Mouse (Mus musculus): Measurements from ENCODE around the gene Insl5. TPM values are rescaled to one million over a fixed set of nuclear protein-coding genes. Genes with fewer than 3 reads are reported as not detected.

Gene Insl5
- polyA plus RNA-seq, 1 experiment from 2014 or later = 0.69 TPM

DNA sequence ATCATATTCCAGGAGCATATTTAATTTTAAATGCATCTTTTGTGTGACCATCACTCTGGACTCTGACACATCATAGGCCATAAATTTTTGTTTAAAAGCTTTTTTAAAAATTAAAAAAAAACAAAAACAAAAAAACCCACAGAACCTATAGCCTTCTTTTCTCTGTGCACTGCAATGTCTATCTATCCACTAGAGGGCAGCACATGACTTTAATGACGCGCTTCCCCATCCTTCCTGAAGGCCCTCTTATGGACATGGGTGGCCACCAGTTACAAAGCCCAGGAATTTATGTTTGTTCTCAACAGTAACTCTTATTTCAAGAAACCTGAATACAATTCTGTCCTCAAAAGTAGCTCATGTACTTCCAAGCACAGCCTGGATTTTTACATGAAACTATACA, 39.7 kb downstream of the Insl5 start:
- Histone ChIP-seq H3K9ac (ENCODE audit: low read depth, low read length) (no peak overlapping the region), H3K27me3 (replicated peaks; ENCODE audit: control insufficient read depth, insufficient read depth, low read length) (no peaks in the 10 kb centered on the region), H3K4me1 (ENCODE audit: control insufficient read depth, insufficient read depth, low read depth, low read length) (no peaks in the 10 kb centered on the region), H3K27ac (ENCODE audit: low read depth, low read length) (no peak overlapping the region), H3K9me3 (ENCODE audit: control insufficient read depth, low read length) (no peaks in the 10 kb centered on the region), H3K4me3 (ENCODE audit: low read length) (no peak overlapping the region), H3K36me3 (ENCODE audit: control insufficient read depth, insufficient read depth, low read length) (no peaks in the 10 kb centered on the region), H3K4me2 (ENCODE audit: low read length) (no peak overlapping the region)
- ATAC-seq = peak; percentile 82
- WGBS = 2% methylated on average over 2 of the region's 2 CpGs

DNA sequence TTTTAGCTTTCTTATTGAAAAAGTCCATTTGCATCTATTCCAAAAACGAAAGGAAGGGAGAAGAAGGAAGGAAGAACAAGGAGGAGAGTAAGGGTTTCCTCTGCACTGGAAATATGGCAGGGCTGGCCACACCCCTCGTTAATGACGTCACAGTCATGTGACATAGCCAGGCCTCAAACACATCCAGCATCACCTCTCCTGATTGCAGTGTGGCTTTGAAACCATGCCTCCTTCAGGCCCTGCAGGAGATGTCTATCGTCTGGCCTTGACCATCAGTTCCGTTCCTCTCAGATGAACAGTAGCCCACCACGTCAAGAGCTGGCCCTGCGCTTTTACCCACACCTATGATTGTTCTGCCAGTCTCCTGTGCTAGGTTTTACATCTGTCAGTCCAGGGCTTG, 40.5 kb downstream of the Insl5 start:
- H3K4me3 ChIP-seq (ENCODE audit: low read length) = no peak overlapping the region
- H3K27me3 ChIP-seq (replicated peaks; ENCODE audit: control insufficient read depth, insufficient read depth, low read length) = no peaks in the 10 kb centered on the region
- H3K27ac ChIP-seq (ENCODE audit: low read depth, low read length) = no peak overlapping the region
- no peak for ATAC-seq
- no peaks in the 10 kb centered on the region for H3K36me3 ChIP-seq (ENCODE audit: control insufficient read depth, insufficient read depth, low read length)
- H3K4me2 ChIP-seq (ENCODE audit: low read length) = no peak overlapping the region
- 76% methylated on average over 7 of the region's 7 CpGs for WGBS
- H3K9ac ChIP-seq (ENCODE audit: low read depth, low read length) = no peak overlapping the region
- no peaks in the 10 kb centered on the region for H3K4me1 ChIP-seq (ENCODE audit: control insufficient read depth, insufficient read depth, low read depth, low read length)
- H3K9me3 ChIP-seq (ENCODE audit: control insufficient read depth, low read length) = no peaks in the 10 kb centered on the region

DNA sequence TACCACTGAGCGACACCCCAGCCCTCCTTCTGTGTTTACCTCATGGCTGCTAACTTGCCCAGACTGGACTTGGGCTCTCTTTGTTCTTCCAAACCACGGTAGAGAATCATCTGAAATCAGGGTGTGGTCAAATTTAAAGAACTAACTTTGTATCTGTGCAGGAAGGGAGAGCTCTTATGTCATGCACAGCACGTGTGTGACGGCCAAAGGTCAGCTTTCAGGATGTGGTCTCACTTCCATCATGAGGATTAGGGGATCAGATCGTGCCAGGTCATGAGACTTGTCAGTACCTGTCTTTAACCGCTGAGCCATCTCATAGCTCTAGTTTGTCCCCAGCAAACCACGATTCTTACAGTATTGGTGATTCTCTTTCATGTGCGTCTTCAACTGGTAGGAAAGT, 44.9 kb downstream of the Insl5 start:
- Histone ChIP-seq H3K9ac (ENCODE audit: low read depth, low read length) (no peak overlapping the region), H3K27ac (ENCODE audit: low read depth, low read length) (no peak overlapping the region), H3K4me3 (ENCODE audit: low read length) (no peak overlapping the region), H3K27me3 (replicated peaks; ENCODE audit: control insufficient read depth, insufficient read depth, low read length) (no peaks in the 10 kb centered on the region), H3K4me2 (ENCODE audit: low read length) (no peak overlapping the region), H3K9me3 (ENCODE audit: control insufficient read depth, low read length) (no peaks in the 10 kb centered on the region), H3K36me3 (ENCODE audit: control insufficient read depth, insufficient read depth, low read length) (no peaks in the 10 kb centered on the region), H3K4me1 (ENCODE audit: control insufficient read depth, insufficient read depth, low read depth, low read length) (peaks cover 8% of the 10 kb centered on the region)
- ATAC-seq = no peak
- WGBS = 86% methylated on average over 8 of the region's 8 CpGs

DNA sequence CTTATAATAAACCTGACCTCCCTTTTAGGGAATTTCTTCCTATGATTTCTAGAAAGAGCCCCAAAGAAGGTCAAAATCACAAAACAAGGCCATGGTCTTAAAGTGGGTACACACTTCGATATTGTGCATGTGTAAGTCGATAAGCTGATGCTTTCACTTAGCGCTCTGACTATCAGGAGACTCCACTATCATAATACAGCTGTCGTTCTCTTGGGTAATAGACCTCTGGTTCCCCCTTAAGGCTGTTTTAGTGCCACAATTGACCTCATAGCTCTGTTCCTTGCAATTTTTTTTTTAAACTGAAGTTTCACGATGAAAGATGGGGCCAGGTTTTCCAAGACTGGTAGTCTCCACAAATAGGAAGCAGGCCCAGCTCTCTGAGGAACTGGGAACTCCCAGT, 47.3 kb downstream of the Insl5 start:
- Histone ChIP-seq H3K9ac (ENCODE audit: low read depth, low read length) (no peak overlapping the region), H3K4me3 (ENCODE audit: low read length) (no peak overlapping the region), H3K9me3 (ENCODE audit: control insufficient read depth, low read length) (no peaks in the 10 kb centered on the region), H3K36me3 (ENCODE audit: control insufficient read depth, insufficient read depth, low read length) (no peaks in the 10 kb centered on the region), H3K4me2 (ENCODE audit: low read length) (peak overlapping the region; percentile 70), H3K4me1 (ENCODE audit: control insufficient read depth, insufficient read depth, low read depth, low read length) (peaks cover 8% of the 10 kb centered on the region), H3K27ac (ENCODE audit: low read depth, low read length) (no peak overlapping the region), H3K27me3 (replicated peaks; ENCODE audit: control insufficient read depth, insufficient read depth, low read length) (no peaks in the 10 kb centered on the region)
- no peak for ATAC-seq
- WGBS = 68% methylated on average over 5 of the region's 5 CpGs

DNA sequence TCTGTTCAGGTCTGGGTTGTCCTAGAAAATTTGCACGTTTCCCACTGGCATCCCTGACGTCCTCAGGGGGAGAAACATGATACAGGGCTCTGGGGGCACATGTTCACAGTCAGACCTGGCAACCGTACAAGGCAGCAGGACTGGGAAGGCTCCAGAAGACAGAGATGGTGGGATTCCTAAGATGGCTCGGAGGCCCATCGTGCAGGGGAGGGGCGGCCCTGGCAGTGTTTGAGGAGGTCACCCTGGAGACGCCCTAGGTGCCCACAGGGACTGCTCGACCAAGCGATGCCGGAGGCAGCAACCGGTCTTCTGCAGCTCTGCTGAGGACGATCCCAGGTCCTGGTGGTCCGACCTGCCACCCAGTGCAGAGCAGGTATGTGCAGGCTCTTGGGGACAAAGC, 48.2 kb downstream of the Insl5 start, which contains the start of gene Tctex1d1:
Tctex1d1 (plus strand) TSS at position 167 of the 400 bp plus-strand sequence.
- Histone ChIP-seq H3K9me3 (ENCODE audit: control insufficient read depth, low read length) (no peaks in the 10 kb centered on the region), H3K4me2 (ENCODE audit: low read length) (peak within 1 kb of the TSS; percentile 70), H3K4me1 (ENCODE audit: control insufficient read depth, insufficient read depth, low read depth, low read length) (peaks cover 8% of the 10 kb centered on the region), H3K4me3 (ENCODE audit: low read length) (peak within 1 kb of the TSS; percentile 36), H3K27me3 (replicated peaks; ENCODE audit: control insufficient read depth, insufficient read depth, low read length) (no peaks in the 10 kb centered on the region), H3K9ac (ENCODE audit: low read depth, low read length) (peak within 1 kb of the TSS; percentile 41), H3K27ac (ENCODE audit: low read depth, low read length) (no peak within 1 kb of the TSS), H3K36me3 (ENCODE audit: control insufficient read depth, insufficient read depth, low read length) (no peaks in the 10 kb centered on the region)
- ATAC-seq = peak; percentile 77
- WGBS = 2% methylated on average over 13 of the region's 13 CpGs

DNA sequence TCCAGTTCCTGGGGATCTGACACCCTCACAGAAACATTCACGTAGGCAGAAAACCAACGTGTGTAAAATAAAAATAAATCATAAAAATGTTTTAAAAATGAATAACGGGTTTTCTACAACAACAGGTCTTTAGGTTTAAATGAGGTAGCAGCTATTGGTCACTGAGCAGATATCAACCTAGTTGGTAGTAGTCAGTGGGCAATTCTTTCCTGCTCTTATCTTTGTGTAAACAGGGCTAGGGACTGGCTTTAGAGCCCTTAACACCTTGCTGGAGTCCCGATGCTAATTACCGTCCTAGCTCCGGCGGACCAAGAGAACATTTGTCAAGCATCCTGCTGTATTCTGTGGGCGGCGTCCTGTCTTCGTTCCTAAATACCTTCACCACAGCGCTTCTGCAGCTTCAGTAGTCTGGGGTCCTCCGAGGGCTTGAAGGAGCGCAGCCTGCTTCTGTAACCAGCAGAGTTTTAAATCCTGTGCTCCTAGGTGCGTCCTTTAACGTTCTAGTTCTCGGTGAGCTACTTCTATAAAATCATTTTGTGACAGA, 48.8 kb downstream of the Insl5 start:
- H3K4me3 ChIP-seq (ENCODE audit: low read length) = peak overlapping the region; percentile 36; the same call in 1 of the 2 replicates
- H3K27me3 ChIP-seq (replicated peaks; ENCODE audit: control insufficient read depth, insufficient read depth, low read length) = no peaks in the 10 kb centered on the region
- no peaks in the 10 kb centered on the region for H3K9me3 ChIP-seq (ENCODE audit: control insufficient read depth, low read length)
- ATAC-seq = peak; percentile 53; the same call in 1 of the 2 replicates
- peak overlapping the region; percentile 70 for H3K4me2 ChIP-seq (ENCODE audit: low read length)
- no peak overlapping the region for H3K27ac ChIP-seq (ENCODE audit: low read depth, low read length)
- 11% methylated on average over 16 of the region's 16 CpGs for WGBS
- peaks cover 8% of the 10 kb centered on the region for H3K4me1 ChIP-seq (ENCODE audit: control insufficient read depth, insufficient read depth, low read depth, low read length)
- no peaks in the 10 kb centered on the region for H3K36me3 ChIP-seq (ENCODE audit: control insufficient read depth, insufficient read depth, low read length)
- H3K9ac ChIP-seq (ENCODE audit: low read depth, low read length) = peak overlapping the region; percentile 12; the same call in 1 of the 2 replicates

DNA sequence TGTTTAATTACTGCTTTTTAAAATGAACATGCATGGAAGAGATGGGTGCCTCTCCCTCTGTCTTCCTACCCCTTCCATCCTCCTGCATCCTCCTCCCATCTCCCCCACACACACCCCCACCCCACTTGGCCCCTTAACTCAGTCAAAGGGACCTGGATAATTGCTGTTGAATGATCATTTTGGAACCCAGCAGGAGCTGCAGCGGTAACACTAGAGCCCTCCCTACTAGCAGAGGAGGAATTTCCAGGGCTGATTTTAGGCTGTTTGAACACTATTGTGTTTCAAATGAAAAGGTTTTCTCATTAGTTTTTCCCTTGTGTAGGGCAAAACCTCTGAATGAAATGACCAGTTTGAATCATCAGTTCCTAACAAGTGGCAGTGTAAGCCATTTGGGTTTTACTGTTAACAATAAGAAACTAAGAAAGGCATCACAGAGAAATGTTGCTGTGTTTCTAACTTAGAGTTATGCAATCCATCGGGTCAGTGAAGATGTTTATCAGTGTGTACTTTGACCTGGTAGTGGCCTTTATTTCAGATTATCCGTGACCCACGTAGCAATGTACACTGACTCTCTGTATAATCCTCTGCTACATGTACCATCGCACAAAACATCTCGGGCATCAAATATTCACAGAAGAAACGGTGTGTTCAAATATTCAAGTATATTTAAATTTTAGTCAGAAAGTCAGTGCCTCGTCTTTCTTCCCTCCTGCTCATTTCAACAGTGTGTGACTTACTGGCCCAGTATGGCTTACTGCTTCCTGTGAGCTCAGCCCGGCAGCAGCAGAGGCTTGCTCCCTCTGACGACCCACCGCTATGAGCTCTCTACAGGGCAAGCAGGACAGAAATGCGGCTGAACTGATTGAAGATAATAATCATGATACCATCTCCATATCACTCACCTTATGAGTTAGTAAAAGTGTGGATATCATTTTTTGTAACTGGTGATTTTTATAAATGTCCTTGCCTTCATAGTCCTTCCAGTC, 50.1 kb downstream of the Insl5 start:
- no peak overlapping the region for H3K4me3 ChIP-seq (ENCODE audit: low read length)
- H3K9me3 ChIP-seq (ENCODE audit: control insufficient read depth, low read length) = no peaks in the 10 kb centered on the region
- no peaks in the 10 kb centered on the region for H3K27me3 ChIP-seq (replicated peaks; ENCODE audit: control insufficient read depth, insufficient read depth, low read length)
- WGBS = 19% methylated on average over 12 of the region's 12 CpGs
- ATAC-seq = no peak
- H3K36me3 ChIP-seq (ENCODE audit: control insufficient read depth, insufficient read depth, low read length) = no peaks in the 10 kb centered on the region
- peaks cover 8% of the 10 kb centered on the region for H3K4me1 ChIP-seq (ENCODE audit: control insufficient read depth, insufficient read depth, low read depth, low read length)
- H3K27ac ChIP-seq (ENCODE audit: low read depth, low read length) = no peak overlapping the region
- no peak overlapping the region for H3K4me2 ChIP-seq (ENCODE audit: low read length)
- no peak overlapping the region for H3K9ac ChIP-seq (ENCODE audit: low read depth, low read length)

DNA sequence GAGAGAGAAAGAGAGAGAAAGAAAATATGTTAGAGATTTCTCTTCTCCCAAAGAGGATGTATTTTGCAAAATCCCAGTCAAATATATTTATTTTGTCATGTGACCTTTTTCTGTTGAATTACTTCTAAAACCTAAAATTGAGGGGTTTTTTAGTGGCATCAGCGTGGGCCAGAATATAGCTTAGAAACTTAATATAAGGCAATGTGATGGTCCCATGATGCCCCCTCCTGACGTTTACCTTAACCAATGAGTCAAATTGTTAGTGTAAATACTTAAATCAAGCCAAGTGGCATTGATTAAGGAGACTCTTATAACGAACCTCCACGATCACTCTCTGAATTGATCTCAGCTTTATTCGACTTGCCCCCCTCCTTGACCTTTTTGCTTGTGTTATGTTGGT, 52.5 kb downstream of the Insl5 start:
- H3K9me3 ChIP-seq (ENCODE audit: control insufficient read depth, low read length) = no peaks in the 10 kb centered on the region
- H3K4me1 ChIP-seq (ENCODE audit: control insufficient read depth, insufficient read depth, low read depth, low read length) = peaks cover 8% of the 10 kb centered on the region
- H3K4me3 ChIP-seq (ENCODE audit: low read length) = no peak overlapping the region
- no peak for ATAC-seq
- WGBS = 71% methylated on average over 5 of the region's 5 CpGs
- no peak overlapping the region for H3K4me2 ChIP-seq (ENCODE audit: low read length)
- H3K9ac ChIP-seq (ENCODE audit: low read depth, low read length) = no peak overlapping the region
- H3K27me3 ChIP-seq (replicated peaks; ENCODE audit: control insufficient read depth, insufficient read depth, low read length) = no peaks in the 10 kb centered on the region
- no peak overlapping the region for H3K27ac ChIP-seq (ENCODE audit: low read depth, low read length)
- H3K36me3 ChIP-seq (ENCODE audit: control insufficient read depth, insufficient read depth, low read length) = no peaks in the 10 kb centered on the region

DNA sequence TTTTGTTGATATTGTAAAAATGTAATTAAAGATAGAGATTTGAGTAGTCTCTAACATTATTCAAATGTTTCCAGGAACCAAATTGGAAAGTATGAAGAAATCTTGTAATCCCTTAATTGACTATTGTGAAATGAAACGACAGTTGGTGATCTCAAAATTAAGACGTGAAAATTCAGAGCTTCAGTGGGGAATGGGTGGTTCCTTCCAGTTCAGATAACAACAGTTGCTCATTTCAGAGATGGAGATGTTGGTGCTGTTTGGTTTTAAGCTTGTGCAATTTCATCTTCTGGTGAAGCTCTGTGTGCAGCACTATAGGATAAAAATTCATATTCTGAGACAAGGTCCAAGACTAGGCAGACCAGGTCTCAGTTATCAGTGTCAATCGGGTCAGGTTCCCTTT, 54.6 kb downstream of the Insl5 start:
- Histone ChIP-seq H3K9me3 (ENCODE audit: control insufficient read depth, low read length) (no peaks in the 10 kb centered on the region), H3K4me3 (ENCODE audit: low read length) (no peak overlapping the region), H3K27me3 (replicated peaks; ENCODE audit: control insufficient read depth, insufficient read depth, low read length) (no peaks in the 10 kb centered on the region), H3K4me2 (ENCODE audit: low read length) (no peak overlapping the region), H3K9ac (ENCODE audit: low read depth, low read length) (no peak overlapping the region), H3K36me3 (ENCODE audit: control insufficient read depth, insufficient read depth, low read length) (peaks cover 4% of the 10 kb centered on the region; the same call in 1 of the 2 replicates), H3K27ac (ENCODE audit: low read depth, low read length) (no peak overlapping the region), H3K4me1 (ENCODE audit: control insufficient read depth, insufficient read depth, low read depth, low read length) (no peaks in the 10 kb centered on the region)
- no peak for ATAC-seq
- WGBS = 84% methylated on average over 3 of the region's 3 CpGs
